Mouse (Mus musculus) MEL (cell line): Measurements from ENCODE around the gene Eftud2. TPM values are rescaled to one million over a fixed set of nuclear protein-coding genes. Genes with fewer than 3 reads are reported as not detected.

Source experiments
- DNase-seq: peaks from one replicate; pipeline ENCODE4 v3.0.0; 2011; ENCODE audit warnings: low read depth, low spot score
- H3K27ac ChIP-seq: 2 replicates; pipeline ENCODE4 v1.5.1; 2012; ENCODE audit warnings: low read depth, mild to moderate bottlenecking, control low read depth, low read length, moderate library complexity; ENCODE audit not compliant: control insufficient read depth
- H3K27me3 ChIP-seq, 2 experiments: fragments of 150-350 bp in 1 of 2; sonication (generic) in 1 of 2; 2 replicates each; pipeline ENCODE4 v1.6.1; 2012; ENCODE audit warnings: low read length in 2 of 2, mild to moderate bottlenecking in 2 of 2, improper control_type of control experiment in 1 of 2, moderate library complexity in 1 of 2; ENCODE audit not compliant: insufficient read depth in 2 of 2, control insufficient read depth in 1 of 2
- H3K36me3 ChIP-seq, 2 experiments: 2 replicates each; pipeline ENCODE4 v1.6.1; 2012 to 2014; ENCODE audit warnings: low read length in 2 of 2, improper control_type of control experiment in 1 of 2, inconsistent platforms in 1 of 2, mild to moderate bottlenecking in 1 of 2; ENCODE audit not compliant: insufficient read depth in 2 of 2, control insufficient read depth in 1 of 2
- H3K4me1 ChIP-seq, 2 experiments: fragments of 150-350 bp in 1 of 2; sonication (generic) in 1 of 2; 2 replicates each; pipeline ENCODE4 v1.6.1; 2012; ENCODE audit warnings: low read length in 2 of 2, improper control_type of control experiment in 1 of 2, mild to moderate bottlenecking in 1 of 2; ENCODE audit not compliant: insufficient read depth in 2 of 2, control insufficient read depth in 1 of 2
- H3K4me3 ChIP-seq, 2 experiments: fragments of 150-350 bp in 1 of 2; sonication (generic) in 1 of 2; 2 replicates each; pipeline ENCODE4 v1.5.1; 2012; ENCODE audit warnings: low read depth in 2 of 2, low read length in 2 of 2, mild to moderate bottlenecking in 2 of 2, moderate library complexity in 2 of 2, control low read depth in 1 of 2, improper control_type of control experiment in 1 of 2; ENCODE audit not compliant: control insufficient read depth in 1 of 2, insufficient read depth in 1 of 2
- H3K79me2 ChIP-seq: 2 replicates; pipeline ENCODE4 v1.6.1; 2012; ENCODE audit warnings: mild to moderate bottlenecking, low read length, moderate library complexity; ENCODE audit not compliant: control insufficient read depth, poor library complexity, insufficient read depth
- H3K9ac ChIP-seq: 2 replicates; pipeline ENCODE4 v1.6.1; 2012; ENCODE audit warnings: low read depth, mild to moderate bottlenecking, control low read depth, low read length, moderate library complexity; ENCODE audit not compliant: control insufficient read depth, poor library complexity, severe bottlenecking
- H3K9me3 ChIP-seq: fragments of 150-350 bp; sonication (generic); replicated peaks from 2 replicates; pipeline ENCODE4 v1.6.1; 2012; ENCODE audit warnings: mild to moderate bottlenecking, low read length, improper control_type of control experiment, moderate library complexity; ENCODE audit not compliant: insufficient read depth
- BHLHE40 ChIP-seq: IDR thresholded peaks from 2 replicates; pipeline ENCODE4 v1.6.1; 2012; ENCODE audit warnings: low read depth, mild to moderate bottlenecking, inconsistent platforms, low read length, improper control_type of control experiment, borderline replicate concordance
- CHD1 ChIP-seq: IDR thresholded peaks from 2 replicates; pipeline ENCODE4 v1.6.1; 2012; ENCODE audit warnings: low read depth, mild to moderate bottlenecking, inconsistent platforms, low read length, improper control_type of control experiment
- CHD2 ChIP-seq: IDR thresholded peaks from 2 replicates; pipeline ENCODE4 v1.6.1; 2011; ENCODE audit warnings: low read length, improper control_type of control experiment
- CTCF ChIP-seq, 3 experiments: IDR thresholded peaks in 2 of 3; conservative IDR thresholded peaks in 1 of 3; 2 replicates each; pipeline ENCODE4 v1.5.1; 2011 to 2012; ENCODE audit warnings: low read length in 3 of 3, low read depth in 2 of 3, mild to moderate bottlenecking in 2 of 3, improper control_type of control experiment in 1 of 3, inconsistent platforms in 1 of 3, mixed read lengths in 1 of 3, moderate library complexity in 1 of 3; ENCODE audit not compliant: control insufficient read depth in 1 of 3, insufficient read depth in 1 of 3, poor library complexity in 1 of 3, severe bottlenecking in 1 of 3
- E2F4 ChIP-seq: IDR thresholded peaks from 2 replicates; pipeline ENCODE4 v1.6.1; 2011; ENCODE audit warnings: low read depth, low read length, improper control_type of control experiment, borderline replicate concordance
- ETS1 ChIP-seq: IDR thresholded peaks from 2 replicates; pipeline ENCODE4 v1.6.1; 2012; ENCODE audit warnings: low read depth, mild to moderate bottlenecking, inconsistent platforms, low read length, improper control_type of control experiment, moderate library complexity
- GABPA ChIP-seq: IDR thresholded peaks from 2 replicates; pipeline ENCODE4 v1.6.1; 2012; ENCODE audit warnings: low read depth, mild to moderate bottlenecking, inconsistent platforms, low read length, improper control_type of control experiment, moderate library complexity
- GATA1 ChIP-seq: IDR thresholded peaks from 2 replicates; pipeline ENCODE4 v1.6.1; 2011; ENCODE audit warnings: low read depth, low read length, improper control_type of control experiment
- JUND ChIP-seq: IDR thresholded peaks from 2 replicates; pipeline ENCODE4 v1.6.1; 2011; ENCODE audit warnings: low read depth, mild to moderate bottlenecking, improper control_type of control experiment, low read length
- KAT2A ChIP-seq: conservative IDR thresholded peaks from 2 replicates; pipeline ENCODE4 v1.6.1; 2012; ENCODE audit warnings: low read depth, low read length, improper control_type of control experiment, inconsistent platforms
- MAFK ChIP-seq: IDR thresholded peaks from 2 replicates; pipeline ENCODE4 v1.6.1; 2011; ENCODE audit warnings: low read depth, mild to moderate bottlenecking, low read length, improper control_type of control experiment, borderline replicate concordance
- MAX ChIP-seq: IDR thresholded peaks from 2 replicates; pipeline ENCODE4 v1.6.1; 2011; ENCODE audit warnings: low read length, improper control_type of control experiment
- MEF2A ChIP-seq: IDR thresholded peaks from 2 replicates; pipeline ENCODE4 v1.6.1; 2014; ENCODE audit warnings: low read depth, mild to moderate bottlenecking, inconsistent platforms, low read length, improper control_type of control experiment; ENCODE audit not compliant: poor library complexity, insufficient replicate concordance, severe bottlenecking; ENCODE audit errors: extremely low read depth
- MXI1 ChIP-seq: IDR thresholded peaks from 2 replicates; pipeline ENCODE4 v1.6.1; 2011; ENCODE audit warnings: mild to moderate bottlenecking, low read depth, low read length, improper control_type of control experiment
- MYB ChIP-seq: IDR thresholded peaks from 2 replicates; pipeline ENCODE4 v1.6.1; 2011; ENCODE audit warnings: mild to moderate bottlenecking, low read depth, low read length, improper control_type of control experiment
- MYC ChIP-seq: IDR thresholded peaks from 2 replicates; pipeline ENCODE4 v1.6.1; 2011; ENCODE audit warnings: low read depth, mild to moderate bottlenecking, low read length, improper control_type of control experiment, moderate library complexity
- NRF1 ChIP-seq: IDR thresholded peaks from 2 replicates; pipeline ENCODE4 v1.6.1; 2014; ENCODE audit warnings: low read depth, mild to moderate bottlenecking, inconsistent platforms, low read length, improper control_type of control experiment, moderate library complexity; ENCODE audit not compliant: poor library complexity, insufficient read depth, severe bottlenecking
- POLR2AphosphoS2 ChIP-seq: IDR thresholded peaks from 2 replicates; pipeline ENCODE4 v1.6.1; 2011; ENCODE audit warnings: low read length, improper control_type of control experiment
- POLR2AphosphoS5 ChIP-seq: IDR thresholded peaks from 2 replicates; pipeline ENCODE4 v1.6.1; 2012; ENCODE audit warnings: low read depth, borderline replicate concordance, mild to moderate bottlenecking, inconsistent platforms, low read length, moderate library complexity, mixed read lengths
- RCOR1 ChIP-seq: IDR thresholded peaks from 2 replicates; pipeline ENCODE4 v1.6.1; 2012; ENCODE audit warnings: low read depth, mild to moderate bottlenecking, inconsistent platforms, low read length, improper control_type of control experiment
- SMC3 ChIP-seq: IDR thresholded peaks from 2 replicates; pipeline ENCODE4 v1.6.1; 2011; ENCODE audit warnings: low read depth, low read length, improper control_type of control experiment
- TAL1 ChIP-seq: IDR thresholded peaks from 2 replicates; pipeline ENCODE4 v1.6.1; 2012; ENCODE audit warnings: mild to moderate bottlenecking, inconsistent platforms, low read length, moderate library complexity, mixed read lengths
- TBP ChIP-seq: IDR thresholded peaks from 2 replicates; pipeline ENCODE4 v1.8.0; 2011; ENCODE audit warnings: low read depth, low read length, improper control_type of control experiment
- TCF12 ChIP-seq: IDR thresholded peaks from 2 replicates; pipeline ENCODE4 v1.6.1; 2014; ENCODE audit warnings: low read depth, mild to moderate bottlenecking, inconsistent platforms, low read length, improper control_type of control experiment, moderate library complexity
- USF1 ChIP-seq: IDR thresholded peaks from 2 replicates; pipeline ENCODE4 v1.6.1; 2014; ENCODE audit warnings: low read depth, mild to moderate bottlenecking, inconsistent platforms, low read length, improper control_type of control experiment, moderate library complexity
- USF2 ChIP-seq, 2 experiments: IDR thresholded peaks; 2 replicates each; pipeline ENCODE4 v1.6.1; 2011 to 2012; ENCODE audit warnings: improper control_type of control experiment in 2 of 2, low read length in 2 of 2, borderline replicate concordance in 1 of 2, inconsistent platforms in 1 of 2, low read depth in 1 of 2, mild to moderate bottlenecking in 1 of 2; ENCODE audit not compliant: insufficient read depth in 1 of 2
- ZKSCAN1 ChIP-seq: IDR thresholded peaks from 2 replicates; pipeline ENCODE4 v1.6.1; 2012; ENCODE audit warnings: low read depth, mild to moderate bottlenecking, inconsistent platforms, low read length, improper control_type of control experiment, moderate library complexity
- ZMIZ1 ChIP-seq: IDR thresholded peaks from 2 replicates; pipeline ENCODE4 v1.6.1; 2012; ENCODE audit warnings: low read depth, mild to moderate bottlenecking, inconsistent platforms, low read length, improper control_type of control experiment, moderate library complexity
- ZNF384 ChIP-seq: IDR thresholded peaks from 2 replicates; pipeline ENCODE4 v1.6.1; 2012; ENCODE audit warnings: low read depth, mild to moderate bottlenecking, inconsistent platforms, low read length, improper control_type of control experiment
- polyA plus RNA-seq, 2 experiments: library from polyadenylated mRNA; stranded (reverse) in 1 of 2; unstranded in 1 of 2; fragments of >175 nt in 1 of 2; fragments of >200 nt in 1 of 2; gene quantifications; 2 replicates each; pipeline versions ENCODE4 v1.2.1 to v1.2.4; 2012; ENCODE audit warnings: low replicate concordance in 2 of 2, low read depth in 1 of 2; ENCODE audit not compliant: insufficient read length in 2 of 2, insufficient read depth in 1 of 2, missing spikeins in 1 of 2
- total RNA-seq: library from RNA; depleted of rRNA; stranded (reverse); fragments of 300-350 nt; gene quantifications from 2 replicates; pipeline ENCODE4 v1.2.3, GENCODE M21; 2012

Gene Eftud2
- total and polyA plus RNA-seq, 3 experiments = 261 to 1,215 (median 424) TPM

DNA sequence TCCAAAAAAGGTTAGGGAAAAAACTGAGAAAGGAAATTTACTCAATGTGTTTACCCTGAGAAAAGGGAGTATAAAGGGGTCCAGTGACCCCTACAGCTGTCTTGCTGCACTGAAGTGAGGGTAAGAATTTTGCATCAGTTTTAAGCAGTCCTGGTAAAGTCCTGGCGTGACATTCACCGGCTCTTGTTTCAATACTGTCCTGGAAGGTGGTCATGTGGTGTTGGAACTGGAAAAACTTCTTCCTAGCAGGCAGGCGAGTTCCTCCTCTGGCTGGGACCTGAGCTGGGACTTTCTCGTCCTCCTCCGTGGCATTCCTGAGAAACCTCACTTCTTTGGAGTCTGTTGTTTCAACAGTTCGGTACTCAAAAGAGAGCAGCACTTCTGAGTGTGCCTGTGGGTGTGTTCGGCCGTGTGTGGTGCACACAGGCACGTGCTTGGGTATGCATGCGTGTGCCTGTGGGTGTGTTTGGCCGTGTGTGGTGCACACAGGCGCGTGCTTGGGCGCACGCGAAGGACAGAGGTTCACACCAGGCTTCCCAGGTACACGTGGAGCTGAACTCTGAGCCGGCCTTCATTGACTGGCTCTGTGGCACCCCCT lies 48.0 kb downstream of the Eftud2 start:
- no peak overlapping the region for H3K4me3 ChIP-seq
- no peak for DNase-seq
- no peak for TF ChIP-seq RCOR1
- no peak for TF ChIP-seq BHLHE40
- no peak for TF ChIP-seq SMC3
- TF ChIP-seq TCF12 = no peak
- TF ChIP-seq MEF2A = no peak
- no peak for TF ChIP-seq ZNF384
- no peak for TF ChIP-seq NRF1
- TF ChIP-seq TAL1 = no peak
- no peak for TF ChIP-seq JUND
- TF ChIP-seq E2F4 = no peak
- no peak for TF ChIP-seq CTCF (IDR thresholded peaks at IDR 0.05 in 2 of 3, conservative IDR thresholded peaks at IDR 0.05 in 1 of 3; ENCODE audit: control insufficient read depth in 1 of 3, insufficient read depth in 1 of 3, low read depth in 2 of 3, low read length in 3 of 3, poor library complexity in 1 of 3, severe bottlenecking in 1 of 3)
- TF ChIP-seq MYB = no peak
- no peak for TF ChIP-seq POLR2AphosphoS5
- no peak for TF ChIP-seq MXI1
- no peak for TF ChIP-seq ZKSCAN1
- TF ChIP-seq TBP = no peak
- TF ChIP-seq GABPA = no peak
- TF ChIP-seq ETS1 = no peak
- no peak for TF ChIP-seq USF1
- TF ChIP-seq, all 39 proteins: peak for 0
- Histone ChIP-seq H3K9me3 (no peaks in the 10 kb centered on the region), H3K9ac (no peak overlapping the region), H3K36me3 (no peaks in the 10 kb centered on the region), H3K27ac (no peak overlapping the region), H3K27me3 (peaks cover 6 to 7% of the 10 kb centered on the region in 2 experiments; a peak in 3 of 4 replicates), H3K79me2 (no peaks in the 10 kb centered on the region), H3K4me1 (peaks cover 0 to 3% of the 10 kb centered on the region in 2 experiments; a peak in 1 of 4 replicates)

DNA sequence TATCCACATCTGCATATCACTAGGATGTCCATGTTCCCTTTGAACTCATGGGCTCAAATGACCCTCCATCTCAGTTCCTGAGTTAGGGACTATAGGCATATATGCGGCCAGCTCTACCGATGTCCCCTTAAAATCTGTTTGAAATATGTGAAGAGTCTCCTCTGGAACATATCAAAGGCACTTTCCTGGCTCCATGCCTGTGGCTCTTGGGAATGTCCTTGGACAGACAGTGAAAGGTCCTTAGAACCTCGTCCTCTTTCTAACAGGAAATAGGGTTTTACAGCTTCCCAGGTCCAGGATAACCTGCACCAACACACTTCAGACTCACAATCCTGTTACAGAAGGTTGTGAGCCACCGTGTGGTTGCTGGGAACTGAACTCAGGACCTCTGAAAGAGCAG lies 50.5 kb downstream of the Eftud2 start:
- H3K4me3 ChIP-seq = no peak overlapping the region
- no peaks in the 10 kb centered on the region for H3K9me3 ChIP-seq
- peaks cover 11 to 24% of the 10 kb centered on the region in 2 experiments for H3K27me3 ChIP-seq
- TF ChIP-seq CHD2 (no peak), GABPA (no peak), MYC (no peak), GATA1 (no peak), SMC3 (no peak), KAT2A (no peak), TCF12 (no peak), RCOR1 (no peak), POLR2AphosphoS2 (no peak), E2F4 (no peak), MAFK (no peak), CHD1 (no peak), POLR2AphosphoS5 (no peak), MAX (no peak), USF2 (IDR thresholded peaks at IDR 0.05; ENCODE audit: borderline replicate concordance in 1 of 2, insufficient read depth in 1 of 2, low read depth in 1 of 2, low read length in 2 of 2) (no peak), NRF1 (no peak), ZMIZ1 (no peak)
- peaks cover 0 to 3% of the 10 kb centered on the region in 2 experiments; a peak in 1 of 4 replicates for H3K4me1 ChIP-seq
- no peak overlapping the region for H3K9ac ChIP-seq
- H3K79me2 ChIP-seq = no peaks in the 10 kb centered on the region
- H3K27ac ChIP-seq = no peak overlapping the region
- no peak for DNase-seq
- no peaks in the 10 kb centered on the region for H3K36me3 ChIP-seq
